8 mouse cellular contexts compared by ENCODE assay signal in the genomic region with DNA sequence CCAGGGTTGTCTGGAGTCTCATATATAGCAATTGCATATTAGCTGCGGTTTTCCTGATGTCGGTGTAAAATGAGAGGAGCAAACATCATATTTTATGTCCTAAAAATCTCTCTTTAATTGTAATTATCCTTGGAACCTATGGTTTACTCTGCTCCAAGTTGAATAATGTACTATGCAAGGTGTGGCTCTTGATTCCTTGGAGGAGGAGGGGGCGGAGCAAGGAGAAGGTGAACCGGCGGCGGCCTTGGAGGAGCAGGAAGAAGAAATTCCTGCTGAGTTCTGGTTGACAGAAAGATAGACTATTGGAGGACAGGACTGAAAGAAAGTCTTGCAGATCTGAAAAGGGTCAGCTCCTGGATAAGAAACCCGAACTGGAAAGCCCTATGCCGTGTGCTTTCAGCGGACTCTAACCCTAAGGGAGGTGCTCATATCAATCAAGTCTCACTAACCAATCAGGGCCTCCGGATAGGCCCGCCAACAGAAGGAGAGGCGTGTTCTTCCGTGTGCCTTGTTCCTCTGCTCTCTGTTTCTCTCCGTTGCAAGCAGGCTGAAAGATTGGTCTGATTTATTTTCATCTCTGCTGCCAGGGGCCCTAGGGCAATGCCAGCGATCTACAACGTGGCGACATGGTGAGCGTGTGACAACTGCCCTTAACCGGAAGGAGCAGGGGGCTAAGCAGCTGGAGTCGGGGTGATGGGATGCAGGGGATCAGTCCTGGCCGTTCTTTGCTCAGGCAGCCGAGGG.
DNase-seq lines count a peak whose midpoint lies in the region; ATAC-seq and TF ChIP-seq lines count a peak whose summit lies in the region.
"Not testable (repeated sequence)": the region's sequence is repeated elsewhere in the genome, so short reads cannot be mapped to it uniquely, and the experiment has no call there.

No protein-coding gene starts in this region.

- not testable (repeated sequence) for H3K9me3 ChIP-seq in hindbrain, postnatal 0 days (ENCODE audit: low read length)

- 3% methylated on average over 22 of the region's 22 CpGs for WGBS in hindbrain, postnatal 0 days

- peak overlapping the region; percentile 74 for H3K4me3 ChIP-seq in gastrocnemius, adult 2 months
- H3K4me3 ChIP-seq in hindbrain, postnatal 0 days (ENCODE audit: low read length): peak overlapping the region; percentile 56

- H3K27me3 ChIP-seq in hindbrain, postnatal 0 days (ENCODE audit: insufficient read depth, low read length): not testable (repeated sequence)

- DNase-seq in adipocyte (ENCODE audit: low spot score): peak; percentile 61
- peak; percentile 56 for DNase-seq in embryo, embryonic 10 days (ENCODE audit: low spot score)
- peak; percentile 22 for DNase-seq in gastrocnemius, adult 2 months
- DNase-seq in hindbrain, postnatal 0 days (ENCODE audit: low spot score): peak; percentile 58
- DNase-seq in layer of hippocampus, postnatal 36 days: peak; percentile 11 to 24
- peak; percentile 51 for DNase-seq in lung, postnatal 10 days
- peak; percentile 13 for DNase-seq in ovary, postnatal 14 days (ENCODE audit: low spot score)
- peak; percentile 22 to 34 for DNase-seq in thymus, postnatal 36 days

- TF ChIP-seq CTCF in gastrocnemius, adult 2 months (IDR thresholded peaks at IDR 0.05); hindbrain, postnatal 0 days (IDR thresholded peaks at IDR 0.05; ENCODE audit: low read depth): not testable (repeated sequence)

- H3K4me1 ChIP-seq in hindbrain, postnatal 0 days (ENCODE audit: insufficient read depth, low read length): not testable (repeated sequence)

- H3K36me3 ChIP-seq in hindbrain, postnatal 0 days (ENCODE audit: insufficient read depth, low read length): not testable (repeated sequence)

- peak overlapping the region; percentile 48; the same call in 1 of the 2 replicates for H3K27ac ChIP-seq in gastrocnemius, adult 2 months
- H3K27ac ChIP-seq in hindbrain, postnatal 0 days: peak overlapping the region; percentile 64

- H3K9ac ChIP-seq in hindbrain, postnatal 0 days (replicated peaks; ENCODE audit: low read length): peak overlapping the region; percentile 56

- intact Hi-C loops in gastrocnemius, adult 2 months (cut with DNase I): not testable (repeated sequence)

- H3K4me2 ChIP-seq in hindbrain, postnatal 0 days (ENCODE audit: low read depth, low read length): peak overlapping the region; percentile 60

- peak; percentile 81 for ATAC-seq in hindbrain, postnatal 0 days

Comparison
In these comparisons a context has a peak if more than half of its experiments do, and no peak if none do; other contexts are left out.
1. Peak in every context shown above with its lines: DNase-seq, ATAC-seq, H3K4me3 ChIP-seq and H3K27ac ChIP-seq.